Mouse (Mus musculus) MEL (cell line): ENCODE results near the gene Cbs. TPM values are rescaled to one million over a fixed set of nuclear protein-coding genes. Genes with fewer than 3 reads are reported as not detected.
"Not testable (repeated sequence)": the region's sequence is repeated elsewhere in the genome, so short reads cannot be mapped to it uniquely, and the experiment has no call there.

Source experiments
- DNase-seq: peaks from one replicate; pipeline ENCODE4 v3.0.0; 2011; ENCODE audit warnings: low read depth, low spot score
- H3K27ac ChIP-seq: 2 replicates; pipeline ENCODE4 v1.5.1; 2012; ENCODE audit warnings: low read depth, mild to moderate bottlenecking, control low read depth, low read length, moderate library complexity; ENCODE audit not compliant: control insufficient read depth
- H3K27me3 ChIP-seq, 2 experiments: fragments of 150-350 bp in 1 of 2; sonication (generic) in 1 of 2; 2 replicates each; pipeline ENCODE4 v1.6.1; 2012; ENCODE audit warnings: low read length in 2 of 2, mild to moderate bottlenecking in 2 of 2, improper control_type of control experiment in 1 of 2, moderate library complexity in 1 of 2; ENCODE audit not compliant: insufficient read depth in 2 of 2, control insufficient read depth in 1 of 2
- H3K36me3 ChIP-seq, 2 experiments: 2 replicates each; pipeline ENCODE4 v1.6.1; 2012 to 2014; ENCODE audit warnings: low read length in 2 of 2, improper control_type of control experiment in 1 of 2, inconsistent platforms in 1 of 2, mild to moderate bottlenecking in 1 of 2; ENCODE audit not compliant: insufficient read depth in 2 of 2, control insufficient read depth in 1 of 2
- H3K4me1 ChIP-seq, 2 experiments: fragments of 150-350 bp in 1 of 2; sonication (generic) in 1 of 2; 2 replicates each; pipeline ENCODE4 v1.6.1; 2012; ENCODE audit warnings: low read length in 2 of 2, improper control_type of control experiment in 1 of 2, mild to moderate bottlenecking in 1 of 2; ENCODE audit not compliant: insufficient read depth in 2 of 2, control insufficient read depth in 1 of 2
- H3K4me3 ChIP-seq, 2 experiments: fragments of 150-350 bp in 1 of 2; sonication (generic) in 1 of 2; 2 replicates each; pipeline ENCODE4 v1.5.1; 2012; ENCODE audit warnings: low read depth in 2 of 2, low read length in 2 of 2, mild to moderate bottlenecking in 2 of 2, moderate library complexity in 2 of 2, control low read depth in 1 of 2, improper control_type of control experiment in 1 of 2; ENCODE audit not compliant: control insufficient read depth in 1 of 2, insufficient read depth in 1 of 2
- H3K79me2 ChIP-seq: 2 replicates; pipeline ENCODE4 v1.6.1; 2012; ENCODE audit warnings: mild to moderate bottlenecking, low read length, moderate library complexity; ENCODE audit not compliant: control insufficient read depth, poor library complexity, insufficient read depth
- H3K9ac ChIP-seq: 2 replicates; pipeline ENCODE4 v1.6.1; 2012; ENCODE audit warnings: low read depth, mild to moderate bottlenecking, control low read depth, low read length, moderate library complexity; ENCODE audit not compliant: control insufficient read depth, poor library complexity, severe bottlenecking
- H3K9me3 ChIP-seq: fragments of 150-350 bp; sonication (generic); replicated peaks from 2 replicates; pipeline ENCODE4 v1.6.1; 2012; ENCODE audit warnings: mild to moderate bottlenecking, low read length, improper control_type of control experiment, moderate library complexity; ENCODE audit not compliant: insufficient read depth
- BHLHE40 ChIP-seq: IDR thresholded peaks from 2 replicates; pipeline ENCODE4 v1.6.1; 2012; ENCODE audit warnings: low read depth, mild to moderate bottlenecking, inconsistent platforms, low read length, improper control_type of control experiment, borderline replicate concordance
- CHD1 ChIP-seq: IDR thresholded peaks from 2 replicates; pipeline ENCODE4 v1.6.1; 2012; ENCODE audit warnings: low read depth, mild to moderate bottlenecking, inconsistent platforms, low read length, improper control_type of control experiment
- CHD2 ChIP-seq: IDR thresholded peaks from 2 replicates; pipeline ENCODE4 v1.6.1; 2011; ENCODE audit warnings: low read length, improper control_type of control experiment
- CTCF ChIP-seq, 3 experiments: IDR thresholded peaks in 2 of 3; conservative IDR thresholded peaks in 1 of 3; 2 replicates each; pipeline ENCODE4 v1.5.1; 2011 to 2012; ENCODE audit warnings: low read length in 3 of 3, low read depth in 2 of 3, mild to moderate bottlenecking in 2 of 3, improper control_type of control experiment in 1 of 3, inconsistent platforms in 1 of 3, mixed read lengths in 1 of 3, moderate library complexity in 1 of 3; ENCODE audit not compliant: control insufficient read depth in 1 of 3, insufficient read depth in 1 of 3, poor library complexity in 1 of 3, severe bottlenecking in 1 of 3
- E2F4 ChIP-seq: IDR thresholded peaks from 2 replicates; pipeline ENCODE4 v1.6.1; 2011; ENCODE audit warnings: low read depth, low read length, improper control_type of control experiment, borderline replicate concordance
- ETS1 ChIP-seq: IDR thresholded peaks from 2 replicates; pipeline ENCODE4 v1.6.1; 2012; ENCODE audit warnings: low read depth, mild to moderate bottlenecking, inconsistent platforms, low read length, improper control_type of control experiment, moderate library complexity
- GATA1 ChIP-seq: IDR thresholded peaks from 2 replicates; pipeline ENCODE4 v1.6.1; 2011; ENCODE audit warnings: low read depth, low read length, improper control_type of control experiment
- HCFC1 ChIP-seq: IDR thresholded peaks from 2 replicates; pipeline ENCODE4 v1.6.1; 2012; ENCODE audit warnings: low read depth, mild to moderate bottlenecking, inconsistent platforms, low read length, improper control_type of control experiment, moderate library complexity
- KAT2A ChIP-seq: conservative IDR thresholded peaks from 2 replicates; pipeline ENCODE4 v1.6.1; 2012; ENCODE audit warnings: low read depth, low read length, improper control_type of control experiment, inconsistent platforms
- MAFK ChIP-seq: IDR thresholded peaks from 2 replicates; pipeline ENCODE4 v1.6.1; 2011; ENCODE audit warnings: low read depth, mild to moderate bottlenecking, low read length, improper control_type of control experiment, borderline replicate concordance
- MAX ChIP-seq: IDR thresholded peaks from 2 replicates; pipeline ENCODE4 v1.6.1; 2011; ENCODE audit warnings: low read length, improper control_type of control experiment
- MEF2A ChIP-seq: IDR thresholded peaks from 2 replicates; pipeline ENCODE4 v1.6.1; 2014; ENCODE audit warnings: low read depth, mild to moderate bottlenecking, inconsistent platforms, low read length, improper control_type of control experiment; ENCODE audit not compliant: poor library complexity, insufficient replicate concordance, severe bottlenecking; ENCODE audit errors: extremely low read depth
- MYB ChIP-seq: IDR thresholded peaks from 2 replicates; pipeline ENCODE4 v1.6.1; 2011; ENCODE audit warnings: mild to moderate bottlenecking, low read depth, low read length, improper control_type of control experiment
- MYC ChIP-seq: IDR thresholded peaks from 2 replicates; pipeline ENCODE4 v1.6.1; 2011; ENCODE audit warnings: low read depth, mild to moderate bottlenecking, low read length, improper control_type of control experiment, moderate library complexity
- NELFE ChIP-seq: IDR thresholded peaks from 2 replicates; pipeline ENCODE4 v1.6.1; 2011; ENCODE audit warnings: low read depth, low read length, improper control_type of control experiment
- NRF1 ChIP-seq: IDR thresholded peaks from 2 replicates; pipeline ENCODE4 v1.6.1; 2014; ENCODE audit warnings: low read depth, mild to moderate bottlenecking, inconsistent platforms, low read length, improper control_type of control experiment, moderate library complexity; ENCODE audit not compliant: poor library complexity, insufficient read depth, severe bottlenecking
- POLR2AphosphoS5 ChIP-seq: IDR thresholded peaks from 2 replicates; pipeline ENCODE4 v1.6.1; 2012; ENCODE audit warnings: low read depth, borderline replicate concordance, mild to moderate bottlenecking, inconsistent platforms, low read length, moderate library complexity, mixed read lengths
- RAD21 ChIP-seq: IDR thresholded peaks from 2 replicates; pipeline ENCODE4 v1.6.1; 2011; ENCODE audit warnings: mild to moderate bottlenecking, low read depth, low read length, improper control_type of control experiment
- SIN3A ChIP-seq: IDR thresholded peaks from 2 replicates; pipeline ENCODE4 v1.6.1; 2012; ENCODE audit warnings: low read length, improper control_type of control experiment, inconsistent platforms
- SMC3 ChIP-seq: IDR thresholded peaks from 2 replicates; pipeline ENCODE4 v1.6.1; 2011; ENCODE audit warnings: low read depth, low read length, improper control_type of control experiment
- TCF12 ChIP-seq: IDR thresholded peaks from 2 replicates; pipeline ENCODE4 v1.6.1; 2014; ENCODE audit warnings: low read depth, mild to moderate bottlenecking, inconsistent platforms, low read length, improper control_type of control experiment, moderate library complexity
- UBTF ChIP-seq: IDR thresholded peaks from 2 replicates; pipeline ENCODE4 v1.6.1; 2012; ENCODE audit warnings: low read depth, mild to moderate bottlenecking, inconsistent platforms, low read length, improper control_type of control experiment, moderate library complexity, borderline replicate concordance; ENCODE audit not compliant: insufficient read depth
- USF1 ChIP-seq: IDR thresholded peaks from 2 replicates; pipeline ENCODE4 v1.6.1; 2014; ENCODE audit warnings: low read depth, mild to moderate bottlenecking, inconsistent platforms, low read length, improper control_type of control experiment, moderate library complexity
- ZMIZ1 ChIP-seq: IDR thresholded peaks from 2 replicates; pipeline ENCODE4 v1.6.1; 2012; ENCODE audit warnings: low read depth, mild to moderate bottlenecking, inconsistent platforms, low read length, improper control_type of control experiment, moderate library complexity
- ZNF384 ChIP-seq: IDR thresholded peaks from 2 replicates; pipeline ENCODE4 v1.6.1; 2012; ENCODE audit warnings: low read depth, mild to moderate bottlenecking, inconsistent platforms, low read length, improper control_type of control experiment
- polyA plus RNA-seq, 2 experiments: library from polyadenylated mRNA; stranded (reverse) in 1 of 2; unstranded in 1 of 2; fragments of >175 nt in 1 of 2; fragments of >200 nt in 1 of 2; gene quantifications; 2 replicates each; pipeline versions ENCODE4 v1.2.1 to v1.2.4; 2012; ENCODE audit warnings: low replicate concordance in 2 of 2, low read depth in 1 of 2; ENCODE audit not compliant: insufficient read length in 2 of 2, insufficient read depth in 1 of 2, missing spikeins in 1 of 2
- total RNA-seq: library from RNA; depleted of rRNA; stranded (reverse); fragments of 300-350 nt; gene quantifications from 2 replicates; pipeline ENCODE4 v1.2.3, GENCODE M21; 2012

Cbs gene
- total and polyA plus RNA-seq, 3 experiments = 13.7 to 16.8 TPM; not detected in 1

- DNase-seq = no peak
- Histone ChIP-seq H3K79me2 (no peaks in the 10 kb centered on the region), H3K27ac (no peak overlapping the region), H3K27me3 (no peaks in the 10 kb centered on the region), H3K4me1 (no peaks in the 10 kb centered on the region), H3K9ac (no peak overlapping the region), H3K9me3 (no peaks in the 10 kb centered on the region), H3K36me3 (no peaks in the 10 kb centered on the region), H3K4me3 (no peak overlapping the region)
- TF ChIP-seq E2F4 = no peak
- TF ChIP-seq RAD21 = no peak
- no peak for TF ChIP-seq MYB
- no peak for TF ChIP-seq MAFK
- TF ChIP-seq MEF2A = no peak
- no peak for TF ChIP-seq SIN3A
- TF ChIP-seq CTCF (IDR thresholded peaks at IDR 0.05 in 2 of 3, conservative IDR thresholded peaks at IDR 0.05 in 1 of 3; ENCODE audit: control insufficient read depth in 1 of 3, insufficient read depth in 1 of 3, low read depth in 2 of 3, low read length in 3 of 3, poor library complexity in 1 of 3, severe bottlenecking in 1 of 3) = no peak
- no peak for TF ChIP-seq MYC
- no peak for TF ChIP-seq POLR2AphosphoS5
- no peak for TF ChIP-seq ETS1
- no peak for TF ChIP-seq GATA1
- no peak for TF ChIP-seq CHD2
- TF ChIP-seq ZMIZ1 = no peak
- TF ChIP-seq KAT2A = no peak
- TF ChIP-seq NRF1 = no peak
- TF ChIP-seq UBTF = no peak
- TF ChIP-seq HCFC1 = no peak
- TF ChIP-seq CHD1 = no peak
- no peak for TF ChIP-seq MAX
- TF ChIP-seq TCF12 = no peak
Observed at GRCm38 (mm10) chr17:31613086-31613755, 23.8 kb downstream of the Cbs start.

GRCm38 (mm10) chr17:31609895-31610294 lies 27.1 kb downstream of the Cbs start:
- H3K27ac ChIP-seq = no peak overlapping the region
- DNase-seq = no peak
- no peaks in the 10 kb centered on the region for H3K27me3 ChIP-seq
- H3K4me1 ChIP-seq = no peaks in the 10 kb centered on the region
- H3K9ac ChIP-seq = no peak overlapping the region
- H3K36me3 ChIP-seq = no peaks in the 10 kb centered on the region
- H3K79me2 ChIP-seq = no peaks in the 10 kb centered on the region
- no peaks in the 10 kb centered on the region for H3K9me3 ChIP-seq
- H3K4me3 ChIP-seq = no peak overlapping the region
- TF ChIP-seq NRF1 = no peak
- no peak for TF ChIP-seq ZNF384
- no peak for TF ChIP-seq NELFE
- no peak for TF ChIP-seq SMC3
- no peak for TF ChIP-seq GATA1
- TF ChIP-seq USF1 = no peak
- no peak for TF ChIP-seq BHLHE40

GRCm38 (mm10) chr17:31609173-31609572 lies 27.9 kb downstream of the Cbs start:
- H3K4me3 ChIP-seq, H3K36me3 ChIP-seq, H3K79me2 ChIP-seq, H3K27ac ChIP-seq, H3K27me3 ChIP-seq, H3K4me1 ChIP-seq, H3K9ac ChIP-seq, H3K9me3 ChIP-seq, DNase-seq: not testable (repeated sequence)
